Mouse (Mus musculus): ENCODE data around the gene Ensa.

- TF ChIP-seq CTCF (IDR thresholded peaks at IDR 0.05; ENCODE audit: control insufficient read depth, insufficient read depth, insufficient replicate concordance, low read depth, low read length) (no peak), POLR2A (IDR thresholded peaks at IDR 0.05; ENCODE audit: control insufficient read depth, low read depth, low read length) (no peak)
Observed at GRCm38 (mm10) chr3:95672461-95672860, 47.7 kb downstream of the Ensa start.
